Mouse (Mus musculus): ENCODE data around the gene Gm49776. TPM values are rescaled to one million over a fixed set of nuclear protein-coding genes. Genes with fewer than 3 reads are reported as not detected.

Gene Gm49776
- polyA plus RNA-seq, 1 experiment from 2014 or later = 1.2 TPM

DNA sequence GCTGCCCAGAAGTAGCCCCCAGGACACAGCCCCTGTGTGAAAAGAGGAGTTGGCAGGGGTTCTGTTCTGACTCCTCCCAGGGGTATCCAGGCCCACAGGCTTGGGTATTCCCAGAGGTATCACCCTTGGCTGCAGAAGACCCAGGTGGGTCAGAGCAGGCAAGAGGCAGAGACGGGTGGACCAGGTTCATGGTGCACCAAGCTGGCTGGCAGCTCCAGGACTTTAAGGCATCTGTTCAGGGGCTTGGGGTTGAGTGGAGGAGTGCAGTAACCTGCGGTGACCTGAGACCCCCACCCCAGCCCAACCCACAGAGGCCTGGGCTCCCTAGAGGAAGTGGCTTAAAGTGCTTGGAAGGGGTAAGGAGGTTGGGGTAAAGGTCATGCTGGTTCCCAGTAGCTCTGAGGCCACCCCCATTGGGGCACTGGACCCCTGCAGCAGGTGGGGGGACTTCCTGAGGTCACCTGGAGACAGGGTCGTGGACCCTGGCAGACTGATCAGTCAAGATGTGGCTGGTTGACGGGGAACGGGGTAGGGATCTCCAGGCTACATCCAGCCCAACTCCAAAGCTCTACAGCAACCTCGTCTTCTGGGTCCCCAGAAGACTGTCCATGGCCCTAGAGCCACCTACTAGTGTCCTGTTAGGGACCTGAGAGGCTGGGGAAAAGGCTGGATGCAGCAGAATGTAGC, 37.1 kb downstream of the Gm49776 start:
- Histone ChIP-seq H3K9ac (ENCODE audit: low read depth, low read length) (no peak overlapping the region), H3K4me3 (ENCODE audit: low read depth, low read length) (no peak overlapping the region), H3K9me3 (ENCODE audit: control insufficient read depth) (no peaks in the 10 kb centered on the region), H3K27me3 (replicated peaks; ENCODE audit: control insufficient read depth, insufficient read depth, low read length) (no peaks in the 10 kb centered on the region), H3K4me1 (replicated peaks; ENCODE audit: control insufficient read depth, insufficient read depth, low read length) (no peaks in the 10 kb centered on the region), H3K36me3 (ENCODE audit: control insufficient read depth, insufficient read depth) (peaks cover 29% of the 10 kb centered on the region; the same call in 1 of the 2 replicates), H3K4me2 (replicated peaks; ENCODE audit: low read depth) (no peak overlapping the region), H3K27ac (ENCODE audit: low read depth, low read length) (no peak overlapping the region)
- WGBS = 88% methylated on average over 6 of the region's 6 CpGs
- TF ChIP-seq CTCF (IDR thresholded peaks at IDR 0.05; ENCODE audit: low read depth) = no peak
- ATAC-seq = no peak

DNA sequence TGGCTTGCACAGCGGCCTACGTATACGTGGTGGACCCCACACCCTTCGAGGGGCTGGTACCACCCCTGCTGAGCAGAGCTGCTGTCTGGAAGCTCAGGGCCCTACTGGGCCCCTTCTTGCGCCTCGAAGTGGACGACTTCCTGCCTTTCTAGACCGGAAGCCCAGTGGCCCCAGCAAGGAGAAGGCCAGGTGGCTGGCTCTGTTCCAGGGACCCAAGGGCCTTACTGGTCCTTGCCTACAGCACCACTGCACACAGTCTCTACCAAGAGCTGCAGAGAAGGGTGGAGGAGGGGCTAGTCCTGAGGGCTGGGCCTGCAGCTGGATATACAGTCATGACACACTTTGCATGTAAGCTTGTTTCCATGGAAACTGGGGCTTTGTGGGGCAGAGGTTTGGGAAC, 38.1 kb downstream of the Gm49776 start:
- Histone ChIP-seq H3K4me1 (replicated peaks; ENCODE audit: control insufficient read depth, insufficient read depth, low read length) (no peaks in the 10 kb centered on the region), H3K9me3 (ENCODE audit: control insufficient read depth) (no peaks in the 10 kb centered on the region), H3K36me3 (ENCODE audit: control insufficient read depth, insufficient read depth) (peaks cover 21% of the 10 kb centered on the region; the same call in 1 of the 2 replicates), H3K4me2 (replicated peaks; ENCODE audit: low read depth) (0 out of 2 replicates have a peak overlapping the region, but pooled peaks have one; percentile 13), H3K9ac (ENCODE audit: low read depth, low read length) (no peak overlapping the region), H3K27me3 (replicated peaks; ENCODE audit: control insufficient read depth, insufficient read depth, low read length) (no peaks in the 10 kb centered on the region), H3K4me3 (ENCODE audit: low read depth, low read length) (no peak overlapping the region), H3K27ac (ENCODE audit: low read depth, low read length) (no peak overlapping the region)
- ATAC-seq = peak; percentile 62
- WGBS = 27% methylated on average over 8 of the region's 8 CpGs
- no peak for TF ChIP-seq CTCF (IDR thresholded peaks at IDR 0.05; ENCODE audit: low read depth)

DNA sequence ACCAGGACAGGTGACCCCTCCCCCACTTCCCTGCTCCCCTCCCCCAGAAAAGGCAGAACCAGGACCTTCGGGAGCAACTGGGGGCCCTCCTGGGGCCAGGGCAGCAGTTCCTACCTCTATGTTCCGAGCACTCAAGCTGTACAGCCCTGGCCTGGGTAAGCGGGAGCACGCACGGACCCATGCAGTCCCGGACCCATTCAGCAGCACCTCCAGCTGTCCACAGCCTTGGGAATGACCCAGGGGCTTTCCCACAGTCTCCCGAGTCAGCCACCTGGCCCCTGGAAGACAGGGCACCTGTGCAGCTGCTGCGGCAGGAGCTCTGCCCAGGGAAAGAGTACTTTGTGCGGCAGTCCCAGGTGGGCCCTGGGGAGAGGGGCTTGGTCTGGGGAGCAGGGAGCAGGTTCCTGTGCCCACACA, 39.5 kb downstream of the Gm49776 start:
- Histone ChIP-seq H3K27me3 (replicated peaks; ENCODE audit: control insufficient read depth, insufficient read depth, low read length) (0 out of 2 replicates have a peak, but pooled peaks cover 5% of the 10 kb centered on the region), H3K36me3 (ENCODE audit: control insufficient read depth, insufficient read depth) (peaks cover 8% of the 10 kb centered on the region; the same call in 1 of the 2 replicates), H3K9ac (ENCODE audit: low read depth, low read length) (no peak overlapping the region), H3K4me2 (replicated peaks; ENCODE audit: low read depth) (no peak overlapping the region), H3K4me3 (ENCODE audit: low read depth, low read length) (no peak overlapping the region), H3K9me3 (ENCODE audit: control insufficient read depth) (no peaks in the 10 kb centered on the region), H3K27ac (ENCODE audit: low read depth, low read length) (no peak overlapping the region), H3K4me1 (replicated peaks; ENCODE audit: control insufficient read depth, insufficient read depth, low read length) (no peaks in the 10 kb centered on the region)
- TF ChIP-seq CTCF (IDR thresholded peaks at IDR 0.05; ENCODE audit: low read depth) = no peak
- ATAC-seq = no peak
- whole genome bisulfite sequencing = 67% methylated on average over 9 of the region's 9 CpGs

DNA sequence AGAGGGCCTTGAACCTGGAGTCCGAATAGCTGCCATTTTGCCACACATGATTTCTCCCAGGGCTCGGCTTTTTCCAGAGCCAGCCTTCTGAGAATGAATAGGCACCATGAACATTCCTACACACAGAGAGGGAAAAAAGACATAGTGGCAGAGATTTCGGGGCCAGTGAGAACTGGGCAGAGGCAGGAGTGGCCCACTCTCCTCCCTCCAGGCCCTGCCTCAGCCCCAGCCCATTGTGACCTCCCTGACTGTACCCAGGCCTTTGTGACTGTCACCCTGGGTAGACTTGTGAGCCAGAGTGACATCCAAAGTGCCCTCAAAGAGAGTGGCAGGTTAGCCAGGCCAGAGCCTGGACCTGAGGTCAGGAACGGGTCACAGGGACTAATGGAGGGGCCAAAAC, 40.5 kb downstream of the Gm49776 start, which contains the start of gene Ccdc188:
Gene Ccdc188 (plus strand): TSS at position 301 of the 400 bp plus-strand sequence.
- no peak for TF ChIP-seq CTCF (IDR thresholded peaks at IDR 0.05; ENCODE audit: low read depth)
- H3K4me3 ChIP-seq (ENCODE audit: low read depth, low read length) = no peak within 1 kb of the TSS
- H3K4me1 ChIP-seq (replicated peaks; ENCODE audit: control insufficient read depth, insufficient read depth, low read length) = no peaks in the 10 kb centered on the region
- H3K27ac ChIP-seq (ENCODE audit: low read depth, low read length) = no peak within 1 kb of the TSS
- no peak for ATAC-seq
- peaks cover under 1% of the 10 kb centered on the region; the same call in 1 of the 2 replicates for H3K36me3 ChIP-seq (ENCODE audit: control insufficient read depth, insufficient read depth)
- no peak within 1 kb of the TSS for H3K9ac ChIP-seq (ENCODE audit: low read depth, low read length)
- 0 out of 2 replicates have a peak, but pooled peaks cover 5% of the 10 kb centered on the region for H3K27me3 ChIP-seq (replicated peaks; ENCODE audit: control insufficient read depth, insufficient read depth, low read length)
- H3K9me3 ChIP-seq (ENCODE audit: control insufficient read depth) = no peaks in the 10 kb centered on the region
- 89% methylated on average over 4 of the region's 4 CpGs for WGBS
- no peak within 1 kb of the TSS for H3K4me2 ChIP-seq (replicated peaks; ENCODE audit: low read depth)

DNA sequence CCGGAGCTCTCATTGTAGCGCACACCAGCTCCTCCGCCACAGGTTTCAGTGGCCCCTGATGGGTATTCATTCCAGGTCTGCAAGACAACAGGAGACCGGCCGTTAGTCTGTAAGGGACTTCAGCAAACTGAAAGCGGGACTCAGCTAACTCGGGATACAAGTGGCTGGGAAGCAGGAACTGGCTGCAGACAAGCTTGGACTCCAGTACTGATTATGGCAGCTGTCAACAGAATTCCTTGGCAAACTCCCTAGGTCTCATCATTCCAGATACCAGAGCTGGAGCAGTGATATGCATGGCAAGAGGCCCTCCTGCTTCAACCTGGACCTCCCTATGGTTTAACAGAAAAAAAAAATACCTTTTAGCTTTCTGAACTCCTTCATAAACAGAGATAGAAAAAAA, 43.3 kb downstream of the Gm49776 start:
- Histone ChIP-seq H3K4me3 (ENCODE audit: low read depth, low read length) (no peak overlapping the region), H3K36me3 (ENCODE audit: control insufficient read depth, insufficient read depth) (no peaks in the 10 kb centered on the region), H3K9me3 (ENCODE audit: control insufficient read depth) (no peaks in the 10 kb centered on the region), H3K27me3 (replicated peaks; ENCODE audit: control insufficient read depth, insufficient read depth, low read length) (0 out of 2 replicates have a peak, but pooled peaks cover 5% of the 10 kb centered on the region), H3K27ac (ENCODE audit: low read depth, low read length) (no peak overlapping the region), H3K4me2 (replicated peaks; ENCODE audit: low read depth) (no peak overlapping the region), H3K4me1 (replicated peaks; ENCODE audit: control insufficient read depth, insufficient read depth, low read length) (no peaks in the 10 kb centered on the region), H3K9ac (ENCODE audit: low read depth, low read length) (no peak overlapping the region)
- ATAC-seq = no peak
- no peak for TF ChIP-seq CTCF (IDR thresholded peaks at IDR 0.05; ENCODE audit: low read depth)
- WGBS = 82% methylated on average over 7 of the region's 7 CpGs

DNA sequence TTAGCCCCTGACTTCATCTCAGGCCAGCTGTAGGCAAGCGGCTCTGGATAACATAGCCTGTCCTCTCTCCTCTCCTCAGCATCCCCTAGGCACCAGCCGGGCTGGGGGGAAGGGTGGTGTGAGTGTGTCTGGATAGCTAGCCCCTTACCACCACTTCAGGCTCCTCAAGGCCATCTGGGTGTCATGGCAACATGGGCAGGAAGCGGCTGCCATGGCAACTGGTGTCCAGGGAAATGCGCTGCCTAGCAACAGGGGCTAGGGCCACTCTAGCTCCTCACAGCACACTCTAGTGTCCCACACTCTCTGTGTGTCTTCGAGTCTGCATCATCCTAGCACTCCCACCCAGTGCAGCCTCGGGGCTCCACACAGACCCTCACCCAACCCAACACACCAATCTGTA, 44.4 kb downstream of the Gm49776 start:
- no peaks in the 10 kb centered on the region for H3K36me3 ChIP-seq (ENCODE audit: control insufficient read depth, insufficient read depth)
- H3K4me3 ChIP-seq (ENCODE audit: low read depth, low read length) = no peak overlapping the region
- H3K27me3 ChIP-seq (replicated peaks; ENCODE audit: control insufficient read depth, insufficient read depth, low read length) = 0 out of 2 replicates have a peak, but pooled peaks cover 5% of the 10 kb centered on the region
- no peaks in the 10 kb centered on the region for H3K4me1 ChIP-seq (replicated peaks; ENCODE audit: control insufficient read depth, insufficient read depth, low read length)
- no peak overlapping the region for H3K9ac ChIP-seq (ENCODE audit: low read depth, low read length)
- no peaks in the 10 kb centered on the region for H3K9me3 ChIP-seq (ENCODE audit: control insufficient read depth)
- no peak overlapping the region for H3K27ac ChIP-seq (ENCODE audit: low read depth, low read length)
- 46% methylated on average over 6 of the region's 6 CpGs for WGBS
- ATAC-seq = no peak
- H3K4me2 ChIP-seq (replicated peaks; ENCODE audit: low read depth) = no peak overlapping the region
- no peak for TF ChIP-seq CTCF (IDR thresholded peaks at IDR 0.05; ENCODE audit: low read depth)

All from intestine, postnatal 0 days (tissue).